Mouse (Mus musculus) hindbrain, embryonic 16.5 days (tissue): ENCODE measurements around the gene Cplane1. TPM values are rescaled to one million over a fixed set of nuclear protein-coding genes. Genes with fewer than 3 reads are reported as not detected.

Source experiments
- ATAC-seq: fragments of 200-750 bp; cut with Nextera tagmentation; 2 replicates; pipeline ENCODE4 v1.8.0; 2017; ENCODE audit warnings: moderate TSS enrichment, moderate library complexity
- H3K27ac ChIP-seq: fragments of 300-500 bp; sonication (generic); 2 replicates; pipeline ENCODE4 v1.5.1; 2014; ENCODE audit warnings: low read depth, mild to moderate bottlenecking, control low read depth, low read length, moderate library complexity
- H3K27me3 ChIP-seq: fragments of 300-500 bp; sonication (generic); replicated peaks from 2 replicates; pipeline ENCODE4 v1.6.1; 2014; ENCODE audit warnings: low read length; ENCODE audit not compliant: control insufficient read depth, insufficient read depth
- H3K36me3 ChIP-seq: fragments of 300-500 bp; sonication (generic); 2 replicates; pipeline ENCODE4 v1.6.1; 2014; ENCODE audit warnings: mild to moderate bottlenecking, low read length, moderate library complexity, mixed read lengths; ENCODE audit not compliant: control insufficient read depth, insufficient read depth
- H3K4me1 ChIP-seq: fragments of 300-500 bp; sonication (generic); 2 replicates; pipeline ENCODE4 v1.6.1; 2014; ENCODE audit warnings: low read depth, low read length; ENCODE audit not compliant: control insufficient read depth, insufficient read depth
- H3K4me2 ChIP-seq: fragments of 300-500 bp; sonication (generic); 2 replicates; pipeline ENCODE4 v1.6.1; 2014; ENCODE audit warnings: mild to moderate bottlenecking, low read length, control low read depth, moderate library complexity
- H3K4me3 ChIP-seq: fragments of 300-500 bp; sonication (generic); 2 replicates; pipeline ENCODE4 v1.5.1; 2014; ENCODE audit warnings: mild to moderate bottlenecking, low read length, control low read depth, moderate library complexity
- H3K9ac ChIP-seq: fragments of 300-500 bp; sonication (generic); 2 replicates; pipeline ENCODE4 v1.6.1; 2014; ENCODE audit warnings: low read depth, mild to moderate bottlenecking, control low read depth, low read length, moderate library complexity
- H3K9me3 ChIP-seq: fragments of 300-500 bp; sonication (generic); 2 replicates; pipeline ENCODE4 v1.6.1; 2014; ENCODE audit warnings: mild to moderate bottlenecking, low read length, moderate library complexity; ENCODE audit not compliant: control insufficient read depth
- WGBS: fragments of 180-500 bp; shearing (Covaris S2); extraction: QIAGEN DNeasy Blood & Tissue Kit; methylation state at CpG from one replicate; pipeline ENCODE4 v1.1.7; 2014; 5-methylcytosine and 5-hydroxymethylcytosine counted together
- polyA plus RNA-seq: library from polyadenylated mRNA; unstranded; fragments of >200 nt; fragmentation: Nextera tagmentation; extraction: Ambion mirVana; gene quantifications from 2 replicates; pipeline ENCODE4 v1.2.1, GENCODE M21; 2015

Cplane1 gene
- polyA plus RNA-seq, 1 experiment from 2014 or later: 13.2 TPM

DNA sequence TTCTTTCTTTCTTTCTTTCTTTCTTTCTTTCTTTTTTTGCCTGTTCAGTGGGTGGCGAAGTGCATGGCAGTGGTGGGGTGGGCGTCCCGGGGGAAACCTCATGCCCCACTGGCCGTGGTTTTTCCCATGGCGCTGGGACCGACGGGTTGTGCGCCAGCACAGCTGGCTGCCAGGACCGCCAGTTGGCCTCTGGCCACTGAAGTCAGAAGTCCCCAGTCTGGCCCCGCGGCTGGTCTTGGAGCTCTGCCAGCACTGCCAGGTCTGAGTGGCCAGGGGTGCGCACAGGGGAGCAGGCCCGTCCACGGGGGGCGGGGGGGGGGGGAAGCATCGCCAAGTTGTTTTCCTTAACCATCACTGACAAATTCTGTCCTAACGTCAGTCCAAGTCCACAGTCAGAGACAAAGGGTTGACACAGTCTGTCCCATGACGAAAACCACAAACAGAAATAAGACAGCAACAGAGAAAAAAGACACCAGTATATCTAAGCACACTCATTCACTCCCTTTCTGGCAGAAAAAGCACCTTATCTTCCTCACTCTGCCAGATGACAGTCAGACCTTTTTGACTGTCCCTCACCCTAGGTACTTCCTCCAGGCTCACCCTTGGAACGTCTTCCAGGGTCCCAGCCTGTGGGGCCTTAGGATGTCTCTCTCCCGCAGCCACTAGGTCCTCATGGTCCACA lies 111.2 kb downstream of the Cplane1 start:
- Histone ChIP-seq H3K36me3 (no peaks in the 10 kb centered on the region), H3K27ac (no peak overlapping the region), H3K4me2 (peak overlapping the region; percentile 68), H3K27me3 (no peaks in the 10 kb centered on the region), H3K9me3 (no peaks in the 10 kb centered on the region), H3K4me1 (no peaks in the 10 kb centered on the region), H3K4me3 (peak overlapping the region; percentile 35), H3K9ac (0 out of 2 replicates have a peak overlapping the region, but pooled peaks have one; percentile 38)
- 55% methylated on average over 20 of the region's 20 CpGs for WGBS
- ATAC-seq: peak; percentile 76; the same call in 1 of the 2 replicates

DNA sequence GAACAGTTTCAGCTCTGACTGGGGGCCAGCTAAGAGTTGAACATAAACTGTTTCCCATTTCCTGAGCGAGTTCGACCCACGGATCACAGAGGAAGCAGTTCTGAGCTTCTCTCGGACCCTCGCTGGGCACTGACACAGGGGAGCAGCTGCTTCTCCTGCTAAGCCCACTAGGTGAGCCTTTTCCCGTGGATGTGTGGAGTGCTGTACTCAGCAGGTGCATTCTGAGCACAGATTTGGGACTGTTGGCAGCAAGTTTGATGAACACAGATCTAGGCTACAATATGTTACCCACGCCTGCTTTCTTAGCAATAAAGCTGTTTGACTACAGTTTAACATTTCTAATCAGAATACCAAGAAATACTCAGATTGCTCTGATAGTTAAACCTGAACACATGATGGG lies 112.8 kb downstream of the Cplane1 start:
- Histone ChIP-seq H3K27me3 (no peaks in the 10 kb centered on the region), H3K36me3 (no peaks in the 10 kb centered on the region), H3K9me3 (no peaks in the 10 kb centered on the region), H3K4me2 (no peak overlapping the region), H3K27ac (no peak overlapping the region), H3K4me1 (no peaks in the 10 kb centered on the region), H3K9ac (no peak overlapping the region), H3K4me3 (no peak overlapping the region)
- 76% methylated on average over 7 of the region's 7 CpGs for WGBS
- no peak for ATAC-seq

DNA sequence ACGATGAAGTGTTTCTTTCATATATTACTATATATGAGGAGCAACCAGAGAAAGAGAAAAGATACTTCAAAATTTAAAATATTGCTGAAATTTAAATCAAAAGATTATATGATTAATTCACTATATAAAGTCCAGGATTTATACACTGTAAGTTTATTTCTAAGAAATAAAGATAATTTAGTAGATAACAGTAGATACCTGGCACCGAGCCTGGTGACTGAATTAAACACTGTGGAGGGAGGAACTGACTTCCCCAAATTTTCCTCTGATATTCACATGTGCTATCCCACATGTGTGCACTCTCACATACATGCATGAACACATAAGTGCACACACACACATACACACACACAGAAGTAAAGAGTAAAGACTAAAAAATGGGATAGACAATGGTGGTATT lies 113.2 kb downstream of the Cplane1 start:
- Histone ChIP-seq H3K27ac (no peak overlapping the region), H3K9ac (no peak overlapping the region), H3K36me3 (no peaks in the 10 kb centered on the region), H3K4me2 (no peak overlapping the region), H3K4me1 (no peaks in the 10 kb centered on the region), H3K4me3 (no peak overlapping the region), H3K9me3 (no peaks in the 10 kb centered on the region), H3K27me3 (no peaks in the 10 kb centered on the region)
- 81% methylated on average over 2 of the region's 2 CpGs for WGBS
- no peak for ATAC-seq

DNA sequence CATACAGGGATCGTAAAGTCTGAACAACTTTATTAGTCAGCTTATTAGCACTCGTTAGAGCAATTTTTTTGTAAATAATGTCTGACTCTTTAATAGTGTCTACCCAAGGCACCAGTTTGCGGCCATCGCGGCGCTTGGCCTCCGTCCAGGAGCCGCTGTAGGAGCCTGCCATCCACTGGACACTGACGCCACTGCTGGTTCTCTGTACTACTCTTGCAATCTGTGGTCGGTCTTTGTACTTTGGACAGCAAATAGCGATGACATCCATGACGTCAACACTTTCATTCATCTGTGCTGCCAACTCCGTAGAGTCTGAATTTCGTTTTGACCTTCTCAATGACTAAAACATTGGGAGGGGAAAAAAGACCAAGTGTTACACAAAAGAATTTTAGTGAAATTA lies 122.3 kb downstream of the Cplane1 start:
- Histone ChIP-seq H3K27ac (no peak overlapping the region), H3K27me3 (no peaks in the 10 kb centered on the region), H3K9ac (no peak overlapping the region), H3K36me3 (peaks cover 35% of the 10 kb centered on the region), H3K4me3 (no peak overlapping the region), H3K4me1 (no peaks in the 10 kb centered on the region), H3K9me3 (no peaks in the 10 kb centered on the region), H3K4me2 (no peak overlapping the region)
- 90% methylated on average over 14 of the region's 14 CpGs for WGBS
- no peak for ATAC-seq

DNA sequence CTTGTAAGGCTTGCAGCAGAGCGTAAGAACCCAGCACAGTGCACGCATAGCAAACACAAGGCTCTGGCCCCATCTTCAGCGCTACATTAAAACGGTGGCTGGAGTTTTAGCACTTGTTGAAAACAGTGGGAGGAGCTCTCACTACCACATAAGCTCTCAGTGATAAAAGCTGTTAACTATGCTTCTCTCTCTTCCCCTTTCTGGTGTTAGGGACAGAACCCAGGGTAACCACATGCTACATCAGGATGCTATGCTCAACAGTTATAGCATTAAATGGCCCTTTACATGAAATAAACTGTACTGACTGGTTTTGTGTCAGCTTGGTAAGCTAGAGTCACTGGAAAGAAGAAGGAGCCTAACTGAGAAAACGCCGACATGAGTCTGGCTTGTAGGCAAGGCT lies 125.2 kb downstream of the Cplane1 start:
- Histone ChIP-seq H3K9me3 (no peaks in the 10 kb centered on the region), H3K9ac (no peak overlapping the region), H3K4me3 (no peak overlapping the region), H3K27ac (no peak overlapping the region), H3K36me3 (peaks cover 42% of the 10 kb centered on the region), H3K4me1 (no peaks in the 10 kb centered on the region), H3K4me2 (no peak overlapping the region), H3K27me3 (no peaks in the 10 kb centered on the region)
- WGBS: 98% methylated on average over 6 of the region's 6 CpGs
- ATAC-seq: no peak

DNA sequence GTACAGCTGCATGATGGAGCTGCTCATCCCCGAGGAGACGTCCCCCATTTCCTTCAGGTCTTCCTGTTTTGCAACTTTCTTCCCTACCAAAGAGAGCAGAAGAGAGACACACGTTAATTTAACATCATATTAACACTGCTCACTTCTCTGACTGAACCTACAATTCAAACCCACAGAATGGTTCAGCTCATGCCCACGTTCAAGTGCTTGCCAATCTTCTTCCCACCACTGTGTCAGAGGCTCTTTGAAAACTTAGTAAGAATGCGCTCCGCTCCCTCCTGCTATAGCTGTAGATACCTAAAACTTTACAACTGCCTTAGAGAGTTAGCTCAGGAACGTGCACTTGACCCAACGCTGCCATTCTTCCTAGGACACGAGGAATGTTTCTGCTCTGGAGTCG lies 134.0 kb downstream of the Cplane1 start:
- H3K4me3 ChIP-seq: no peak overlapping the region
- no peaks in the 10 kb centered on the region for H3K27me3 ChIP-seq
- ATAC-seq: no peak
- H3K4me2 ChIP-seq: no peak overlapping the region
- no peaks in the 10 kb centered on the region for H3K4me1 ChIP-seq
- no peak overlapping the region for H3K9ac ChIP-seq
- H3K36me3 ChIP-seq: peaks cover 47% of the 10 kb centered on the region
- WGBS: 94% methylated on average over 10 of the region's 10 CpGs
- H3K9me3 ChIP-seq: no peaks in the 10 kb centered on the region
- H3K27ac ChIP-seq: no peak overlapping the region

DNA sequence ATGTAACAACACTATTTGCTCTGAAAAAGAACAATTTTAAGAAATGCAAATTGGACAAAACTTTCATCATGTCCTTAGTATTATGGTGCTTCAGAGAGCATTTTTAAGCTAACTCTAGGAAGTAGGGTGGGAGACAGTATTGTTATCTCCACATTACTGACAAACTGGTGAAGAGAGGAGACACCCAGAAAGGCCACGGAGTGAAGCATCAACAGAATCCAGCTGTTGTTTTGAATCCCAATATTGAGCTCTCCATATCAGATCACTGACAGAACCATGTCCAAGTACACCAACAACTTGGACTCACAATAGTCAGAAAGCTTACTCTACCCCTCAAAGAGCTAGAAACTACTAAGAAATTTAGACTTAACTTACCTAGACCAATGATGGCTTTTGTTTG lies 136.6 kb downstream of the Cplane1 start:
- Histone ChIP-seq H3K9me3 (no peaks in the 10 kb centered on the region), H3K36me3 (peaks cover 45% of the 10 kb centered on the region), H3K4me3 (no peak overlapping the region), H3K4me1 (no peaks in the 10 kb centered on the region), H3K9ac (no peak overlapping the region), H3K4me2 (no peak overlapping the region), H3K27ac (no peak overlapping the region), H3K27me3 (no peaks in the 10 kb centered on the region)
- no peak for ATAC-seq
- 90% methylated on average over 1 of the region's 1 CpGs for WGBS

DNA sequence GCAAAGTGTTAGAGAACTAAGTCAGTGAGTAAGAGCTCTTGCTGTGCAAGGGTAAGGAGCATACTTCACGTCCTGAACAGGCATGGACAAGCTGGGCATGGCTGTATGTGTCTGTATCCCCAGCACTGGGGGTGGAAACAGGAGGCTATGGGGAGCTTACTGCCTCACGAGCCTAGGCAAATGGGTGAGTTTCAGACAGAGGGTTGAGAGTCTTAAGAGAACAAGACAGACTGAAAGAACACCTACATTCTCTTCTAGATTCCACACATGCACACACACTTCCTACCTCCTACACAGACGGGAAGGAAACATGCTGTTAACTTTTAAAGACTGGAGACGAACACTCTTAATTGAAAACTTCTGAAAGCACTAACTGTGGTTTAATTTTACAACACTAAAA lies 148.5 kb downstream of the Cplane1 start:
- Histone ChIP-seq H3K9ac (no peak overlapping the region), H3K4me2 (no peak overlapping the region), H3K9me3 (no peaks in the 10 kb centered on the region), H3K27me3 (no peaks in the 10 kb centered on the region), H3K4me3 (no peak overlapping the region), H3K27ac (no peak overlapping the region), H3K36me3 (peaks cover 8% of the 10 kb centered on the region; the same call in 1 of the 2 replicates), H3K4me1 (no peaks in the 10 kb centered on the region)
- no peak for ATAC-seq
- 85% methylated on average over 4 of the region's 4 CpGs for WGBS

DNA sequence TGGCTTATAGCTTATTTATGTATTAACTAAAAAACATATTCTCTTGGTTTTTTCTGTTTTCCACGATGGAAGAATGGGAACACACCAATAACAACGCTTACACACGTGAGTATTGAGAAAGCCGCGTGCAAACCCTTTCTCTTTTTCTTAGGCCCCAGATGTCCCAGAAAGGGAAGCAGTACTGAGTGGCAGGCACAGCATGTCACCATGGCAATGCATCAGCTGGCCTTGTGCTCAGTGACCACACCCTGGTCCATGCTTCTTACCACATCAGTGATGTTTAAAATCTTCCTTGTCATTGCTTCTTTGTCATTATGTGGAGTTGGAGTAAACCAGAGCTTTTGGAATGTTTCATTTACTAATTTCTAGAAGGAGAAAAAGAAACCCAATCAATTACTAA lies 150.3 kb downstream of the Cplane1 start:
- 93% methylated on average over 5 of the region's 5 CpGs for WGBS
- Histone ChIP-seq H3K4me3 (no peak overlapping the region), H3K4me2 (no peak overlapping the region), H3K9me3 (no peaks in the 10 kb centered on the region), H3K9ac (no peak overlapping the region), H3K36me3 (peaks cover 11% of the 10 kb centered on the region), H3K27ac (no peak overlapping the region), H3K27me3 (no peaks in the 10 kb centered on the region), H3K4me1 (no peaks in the 10 kb centered on the region)
- no peak for ATAC-seq
